Mouse (Mus musculus) forebrain, postnatal 0 days (tissue): ENCODE measurements around the gene Cops3. TPM values are rescaled to one million over a fixed set of nuclear protein-coding genes. Genes with fewer than 3 reads are reported as not detected.

Source experiments
- ATAC-seq: fragments of 200-750 bp; cut with Nextera tagmentation; 2 replicates; pipeline ENCODE4 v1.8.0; 2017; ENCODE audit warnings: mild to moderate bottlenecking, moderate library complexity
- DNase-seq: peaks from one replicate; pipeline ENCODE4 v3.0.0-alpha.2; 2015
- H3K27ac ChIP-seq: fragments of 300-500 bp; sonication (generic); 2 replicates; pipeline ENCODE4 v1.5.1; 2014; ENCODE audit warnings: low read depth, mild to moderate bottlenecking, antibody characterized with exemption, low read length, moderate library complexity, mixed read lengths
- H3K27me3 ChIP-seq: fragments of 300-500 bp; sonication (generic); 2 replicates; pipeline ENCODE4 v1.6.1; 2014; ENCODE audit warnings: mild to moderate bottlenecking, low read length, mixed read lengths; ENCODE audit not compliant: insufficient read depth
- H3K36me3 ChIP-seq: fragments of 300-500 bp; sonication (generic); 2 replicates; pipeline ENCODE4 v1.6.1; 2014; ENCODE audit warnings: mild to moderate bottlenecking, moderate library complexity; ENCODE audit not compliant: insufficient read depth
- H3K4me1 ChIP-seq: fragments of 300-500 bp; sonication (generic); 2 replicates; pipeline ENCODE4 v1.6.1; 2014; ENCODE audit warnings: antibody characterized with exemption; ENCODE audit not compliant: insufficient read depth
- H3K4me2 ChIP-seq: fragments of 300-500 bp; sonication (generic); 2 replicates; pipeline ENCODE4 v1.6.1; 2014; ENCODE audit warnings: low read depth, mild to moderate bottlenecking, moderate library complexity
- H3K4me3 ChIP-seq: fragments of 300-500 bp; sonication (generic); 2 replicates; pipeline ENCODE4 v1.5.1; 2014; ENCODE audit warnings: low read depth, low read length, mixed read lengths
- H3K9ac ChIP-seq: fragments of 300-500 bp; sonication (generic); 2 replicates; pipeline ENCODE4 v1.6.1; 2014; ENCODE audit warnings: mild to moderate bottlenecking
- H3K9me3 ChIP-seq: fragments of 300-500 bp; sonication (generic); 2 replicates; pipeline ENCODE4 v1.6.1; 2016; ENCODE audit warnings: low read length
- CTCF ChIP-seq: sonication (generic); IDR thresholded peaks from 2 replicates; pipeline ENCODE4 v1.5.1; 2016; ENCODE audit warnings: antibody characterized with exemption, control low read depth, low read depth
- WGBS: fragments of 180-500 bp; shearing (Covaris S2); extraction: QIAGEN DNeasy Blood & Tissue Kit; methylation state at CpG from one replicate; pipeline ENCODE4 v1.1.7; 2014; 5-methylcytosine and 5-hydroxymethylcytosine counted together
- polyA plus RNA-seq: library from polyadenylated mRNA; unstranded; fragments of >200 nt; fragmentation: Nextera tagmentation; extraction: Ambion mirVana; gene quantifications from 2 replicates; pipeline ENCODE4 v1.2.1, GENCODE M21; 2015
- total RNA-seq: library from RNA; depleted of rRNA; stranded (reverse); fragments of >200 nt; gene quantifications from 2 replicates; pipeline ENCODE4 v1.2.3, GENCODE M21; 2014

The Cops3 gene
- total and polyA plus RNA-seq, 2 experiments from 2014 or later = 132 to 158 TPM

DNA sequence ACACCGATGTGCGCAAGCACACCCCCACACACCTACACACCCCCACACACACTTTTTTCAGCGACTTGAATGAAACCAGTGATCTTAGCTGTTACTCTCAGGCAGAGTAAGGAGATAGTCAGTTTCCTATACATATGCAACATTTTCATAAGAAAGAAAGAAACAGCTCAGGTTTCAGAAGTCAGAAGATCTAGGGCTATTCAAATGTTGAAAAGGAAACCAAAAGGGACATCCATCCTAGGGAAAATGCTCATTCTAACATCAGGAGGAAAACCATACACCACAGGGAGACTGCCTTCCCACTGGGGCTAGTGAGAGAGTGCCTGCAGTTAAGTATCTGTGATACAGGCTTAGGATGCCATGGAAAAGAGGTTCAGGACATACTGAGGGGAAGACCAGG is 18.0 kb downstream of the Cops3 start:
- ATAC-seq (no peak), DNase-seq (no peak)
- H3K27ac ChIP-seq = no peak overlapping the region
- H3K36me3 ChIP-seq = peaks cover 85% of the 10 kb centered on the region
- WGBS = 92% methylated on average over 3 of the region's 3 CpGs
- H3K4me3 ChIP-seq = no peak overlapping the region
- H3K4me2 ChIP-seq = no peak overlapping the region
- no peaks in the 10 kb centered on the region for H3K9me3 ChIP-seq
- no peaks in the 10 kb centered on the region for H3K27me3 ChIP-seq
- H3K4me1 ChIP-seq = no peaks in the 10 kb centered on the region
- no peak overlapping the region for H3K9ac ChIP-seq
- TF ChIP-seq CTCF = no peak

DNA sequence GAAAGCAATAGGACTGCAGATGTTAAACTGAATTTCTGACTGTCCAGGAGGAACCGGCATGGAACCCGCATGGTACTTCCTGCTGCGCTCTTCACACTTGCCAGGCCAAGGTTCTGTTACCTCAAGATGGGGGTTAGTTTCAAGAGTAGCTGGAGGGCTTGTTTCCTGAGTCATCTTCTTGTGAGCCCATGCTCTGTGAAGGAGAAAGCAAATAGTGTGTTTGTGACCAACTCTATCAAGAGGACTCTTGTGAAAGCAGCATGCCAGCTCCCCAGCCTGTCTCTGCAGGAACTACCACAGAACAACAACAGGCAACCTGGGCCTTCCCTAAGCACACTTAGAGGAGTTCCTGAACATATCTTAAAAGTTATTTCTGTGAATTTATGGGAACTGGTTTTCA is 21.7 kb downstream of the Cops3 start:
- no peak overlapping the region for H3K27ac ChIP-seq
- ATAC-seq (no peak), DNase-seq (no peak)
- no peaks in the 10 kb centered on the region for H3K4me1 ChIP-seq
- no peak overlapping the region for H3K4me2 ChIP-seq
- WGBS = 94% methylated on average over 3 of the region's 3 CpGs
- H3K27me3 ChIP-seq = no peaks in the 10 kb centered on the region
- no peaks in the 10 kb centered on the region for H3K9me3 ChIP-seq
- peaks cover 56% of the 10 kb centered on the region for H3K36me3 ChIP-seq
- H3K9ac ChIP-seq = no peak overlapping the region
- no peak overlapping the region for H3K4me3 ChIP-seq
- TF ChIP-seq CTCF = no peak

DNA sequence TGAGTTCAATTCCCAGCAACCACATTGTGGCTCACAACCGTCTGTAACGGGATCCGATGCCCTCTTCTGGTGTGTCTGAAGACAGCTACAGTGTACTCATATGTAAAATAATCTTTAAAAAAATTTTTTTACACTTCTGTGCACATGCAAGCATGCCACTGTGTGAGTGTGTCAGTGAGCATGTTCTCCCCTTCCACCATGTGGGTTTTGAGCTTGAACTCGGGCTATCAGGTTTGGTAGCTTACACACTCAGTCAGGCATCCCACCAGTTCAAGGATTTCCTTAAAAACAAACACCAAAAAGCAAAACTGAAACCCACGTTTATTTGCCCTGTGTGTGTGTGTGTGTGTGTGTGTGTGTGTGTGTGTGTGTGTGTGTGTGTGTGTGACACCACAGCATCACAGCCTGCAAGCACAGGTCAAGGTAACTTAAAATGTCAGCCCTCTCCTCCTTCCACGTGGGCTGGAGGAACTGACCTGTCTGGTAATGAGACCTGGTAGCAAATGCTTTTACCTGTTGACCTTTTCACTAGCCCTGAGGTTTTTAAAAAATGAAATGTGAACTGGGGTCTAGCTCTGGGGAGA is 24.1 kb downstream of the Cops3 start:
- no peak for TF ChIP-seq CTCF
- Histone ChIP-seq H3K9me3 (no peaks in the 10 kb centered on the region), H3K27ac (no peak overlapping the region), H3K27me3 (no peaks in the 10 kb centered on the region), H3K4me3 (no peak overlapping the region), H3K9ac (no peak overlapping the region), H3K4me2 (no peak overlapping the region), H3K4me1 (no peaks in the 10 kb centered on the region), H3K36me3 (peaks cover 37% of the 10 kb centered on the region)
- 90% methylated on average over 6 of the region's 6 CpGs for WGBS
- no peak for ATAC-seq
- DNase-seq = no peak

DNA sequence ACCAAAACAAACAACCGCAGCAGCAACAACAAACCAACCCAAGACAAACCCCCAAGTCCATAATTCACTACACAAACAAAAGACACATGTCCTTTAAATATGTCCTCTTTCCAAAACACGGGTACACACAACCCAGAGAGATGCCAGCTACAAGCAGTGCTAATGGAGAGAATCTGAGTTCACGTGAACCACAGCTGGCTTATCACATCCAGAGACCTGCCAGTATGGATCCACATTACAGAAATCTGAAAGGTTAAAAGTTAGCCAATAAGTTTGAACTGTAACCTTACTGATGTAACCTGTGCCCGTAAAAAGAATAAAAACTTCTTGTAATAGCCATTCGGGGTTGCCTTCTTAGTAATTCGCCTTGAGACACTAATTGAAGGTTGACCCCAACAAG is 24.7 kb downstream of the Cops3 start:
- H3K4me1 ChIP-seq = no peaks in the 10 kb centered on the region

DNA sequence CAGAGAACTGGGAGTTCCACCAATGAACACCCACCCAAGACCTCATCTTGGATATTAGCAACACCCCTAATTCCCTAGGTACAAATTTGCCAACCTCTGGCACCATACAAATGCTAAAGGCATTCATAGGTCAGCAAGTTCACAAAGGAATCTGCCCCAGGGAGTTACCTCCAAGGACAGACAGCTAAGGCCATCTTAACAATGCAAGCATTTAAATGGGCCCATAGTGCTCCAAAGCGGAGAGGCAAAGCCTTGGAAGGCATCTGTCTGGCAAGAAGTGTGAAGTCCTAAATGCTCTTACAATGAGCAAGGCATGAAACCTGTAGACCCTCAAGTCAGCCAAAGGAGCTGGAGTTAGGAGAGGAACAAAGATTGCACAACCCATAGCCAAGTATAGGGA is 25.3 kb downstream of the Cops3 start:
- 64% methylated on average over 1 of the region's 1 CpGs for WGBS
- no peak for ATAC-seq

More for the DNA sequence above, 24.7 kb downstream of the Cops3 start:
- Histone ChIP-seq H3K27me3 (no peaks in the 10 kb centered on the region), H3K9me3 (no peaks in the 10 kb centered on the region), H3K4me3 (no peak overlapping the region), H3K27ac (no peak overlapping the region), H3K36me3 (peaks cover 31% of the 10 kb centered on the region), H3K4me2 (no peak overlapping the region), H3K9ac (no peak overlapping the region)
- ATAC-seq (no peak), DNase-seq (no peak)
- WGBS = 90% methylated on average over 6 of the region's 6 CpGs
- TF ChIP-seq CTCF = no peak

DNA sequence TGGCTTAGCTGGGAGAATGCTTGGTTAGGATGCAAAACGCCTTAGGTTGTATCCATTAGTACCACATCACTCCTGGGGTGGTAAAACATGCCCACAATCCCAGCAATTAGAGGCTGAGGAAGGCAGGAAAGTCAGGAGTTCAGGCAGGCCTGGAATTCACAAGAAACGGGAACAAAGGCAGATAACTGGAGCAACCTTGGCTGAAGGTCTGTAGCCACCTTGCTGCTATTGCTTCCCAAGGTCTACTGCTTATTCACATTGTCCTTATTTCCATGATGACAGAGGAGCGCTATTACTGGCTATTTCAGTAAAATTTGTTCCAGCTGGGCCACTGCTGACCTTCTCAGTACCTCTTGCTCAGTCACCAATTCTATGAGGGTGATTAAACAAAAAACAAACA is 26.4 kb downstream of the Cops3 start:
- TF ChIP-seq CTCF = no peak
- H3K4me3 ChIP-seq = no peak overlapping the region
- no peak overlapping the region for H3K27ac ChIP-seq
- H3K9ac ChIP-seq = no peak overlapping the region
- DNase-seq (no peak), ATAC-seq (no peak)
- no peak overlapping the region for H3K4me2 ChIP-seq
- peaks cover 6% of the 10 kb centered on the region; the same call in 1 of the 2 replicates for H3K4me1 ChIP-seq
- WGBS = 83% methylated on average over 3 of the region's 3 CpGs
- H3K27me3 ChIP-seq = no peaks in the 10 kb centered on the region
- no peaks in the 10 kb centered on the region for H3K9me3 ChIP-seq
- peaks cover 16% of the 10 kb centered on the region for H3K36me3 ChIP-seq

More for the DNA sequence above, 25.3 kb downstream of the Cops3 start:
- no peak overlapping the region for H3K27ac ChIP-seq
- no peak overlapping the region for H3K9ac ChIP-seq
- no peaks in the 10 kb centered on the region for H3K4me1 ChIP-seq
- no peaks in the 10 kb centered on the region for H3K9me3 ChIP-seq
- H3K4me2 ChIP-seq = no peak overlapping the region
- no peak for TF ChIP-seq CTCF
- peaks cover 26% of the 10 kb centered on the region for H3K36me3 ChIP-seq
- no peaks in the 10 kb centered on the region for H3K27me3 ChIP-seq
- no peak overlapping the region for H3K4me3 ChIP-seq
- no peak for DNase-seq

DNA sequence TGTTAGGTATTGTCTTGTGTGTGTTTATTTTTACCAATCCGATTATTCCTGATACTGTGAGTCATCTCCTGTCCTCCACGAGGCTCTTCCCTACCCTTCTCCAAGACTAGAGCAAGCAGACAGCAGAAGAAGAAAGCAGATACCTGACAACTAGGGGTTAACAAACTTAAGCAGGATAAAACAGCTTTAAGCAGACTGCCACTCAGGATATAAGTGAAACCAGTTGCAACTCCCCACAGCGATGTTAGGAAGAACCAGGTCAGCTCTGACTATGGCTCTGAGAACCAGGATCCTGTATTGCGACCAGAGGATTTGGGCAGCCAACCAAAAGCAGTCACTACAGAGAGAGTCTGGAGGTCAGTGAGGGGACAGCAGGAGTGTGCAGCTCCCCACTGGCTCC is 28.4 kb downstream of the Cops3 start:
- Histone ChIP-seq H3K4me3 (no peak overlapping the region), H3K9me3 (no peaks in the 10 kb centered on the region), H3K9ac (no peak overlapping the region), H3K27me3 (no peaks in the 10 kb centered on the region), H3K4me2 (no peak overlapping the region), H3K27ac (no peak overlapping the region), H3K4me1 (peaks cover 7% of the 10 kb centered on the region; the same call in 1 of the 2 replicates), H3K36me3 (peaks cover 14% of the 10 kb centered on the region)
- no peak for ATAC-seq
- no peak for TF ChIP-seq CTCF
- WGBS = 76% methylated on average over 4 of the region's 4 CpGs
- DNase-seq = no peak
